Mouse (Mus musculus) neural tube, embryonic 12.5 days (tissue): ENCODE data around the gene Klf14. TPM values are rescaled to one million over a fixed set of nuclear protein-coding genes. Genes with fewer than 3 reads are reported as not detected.

Experiments
- ATAC-seq: fragments of 200-750 bp; cut with Nextera tagmentation; 2 replicates; pipeline ENCODE4 v1.8.0; 2017; ENCODE audit warnings: low read depth, mild to moderate bottlenecking, moderate TSS enrichment, moderate library complexity; ENCODE audit not compliant: low FRiP score
- H3K27ac ChIP-seq: fragments of 300-500 bp; sonication (generic); 2 replicates; pipeline ENCODE4 v1.5.1; 2016
- H3K27me3 ChIP-seq: fragments of 300-500 bp; sonication (generic); replicated peaks from 2 replicates; pipeline ENCODE4 v1.6.1; 2016; ENCODE audit warnings: mild to moderate bottlenecking
- H3K36me3 ChIP-seq: fragments of 300-500 bp; sonication (generic); 2 replicates; pipeline ENCODE4 v1.6.1; 2016; ENCODE audit warnings: mild to moderate bottlenecking
- H3K4me1 ChIP-seq: fragments of 300-500 bp; sonication (generic); 2 replicates; pipeline ENCODE4 v1.6.1; 2016
- H3K4me2 ChIP-seq: fragments of 300-500 bp; sonication (generic); replicated peaks from 2 replicates; pipeline ENCODE4 v1.6.1; 2016; ENCODE audit warnings: mild to moderate bottlenecking
- H3K4me3 ChIP-seq: fragments of 300-500 bp; sonication (generic); 2 replicates; pipeline ENCODE4 v1.5.1; 2016
- H3K9ac ChIP-seq: fragments of 300-500 bp; sonication (generic); 2 replicates; pipeline ENCODE4 v1.6.1; 2016; ENCODE audit warnings: mild to moderate bottlenecking
- H3K9me3 ChIP-seq: fragments of 300-500 bp; sonication (generic); 2 replicates; pipeline ENCODE4 v1.6.1; 2016; ENCODE audit warnings: mild to moderate bottlenecking
- WGBS: fragments of 180-500 bp; shearing (Covaris S2); methylation state at CpG from one replicate; pipeline ENCODE4 v1.1.7; 2016; 5-methylcytosine and 5-hydroxymethylcytosine counted together
- polyA plus RNA-seq: library from polyadenylated mRNA; unstranded; fragments of >200 nt; fragmentation: Nextera tagmentation; extraction: Ambion mirVana; gene quantifications from 2 replicates; pipeline ENCODE4 v1.2.1, GENCODE M21; 2016

Gene Klf14
- 0.40 and 0.47 TPM in 2 replicates for polyA plus RNA-seq

- WGBS = under 1% methylated on average over 75 of the region's 75 CpGs
- Histone ChIP-seq H3K9ac (peak within 1 kb of the TSS; percentile 33; the same call in 1 of the 2 replicates), H3K27ac (no peak within 1 kb of the TSS)
Measured at GRCm38 (mm10) chr6:30958736-30959540, at the start of gene Klf14. TSS of gene Klf14 (minus strand) at chr6:30959078.

DNA sequence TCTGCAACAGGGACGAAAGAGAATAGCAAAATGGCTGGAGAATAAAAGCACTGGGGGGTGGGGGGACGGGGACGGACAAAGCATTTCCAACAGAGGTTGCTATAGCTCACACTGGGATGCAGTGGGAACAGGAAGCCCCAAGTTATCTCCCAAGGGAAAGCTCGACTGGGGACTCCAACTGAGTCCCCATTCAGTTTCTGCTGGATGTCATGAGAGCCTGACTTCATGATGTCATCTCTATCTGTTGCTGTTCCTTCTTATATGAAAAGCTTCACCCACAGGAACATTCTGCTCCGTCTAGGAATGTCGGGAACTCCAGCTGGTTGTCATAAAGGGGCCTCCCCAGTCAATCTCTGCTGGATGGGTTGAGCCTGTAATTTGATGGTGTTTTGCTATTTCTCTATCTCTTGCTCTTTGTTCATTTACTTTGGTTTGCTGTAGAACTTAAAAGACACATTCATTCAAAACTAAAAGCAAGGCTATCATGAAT is 47.3 kb upstream of the Klf14 start:
- WGBS = 65% methylated on average over 6 of the region's 6 CpGs
- Histone ChIP-seq H3K27ac (no peak overlapping the region), H3K4me1 (no peaks in the 10 kb centered on the region), H3K4me3 (no peak overlapping the region), H3K27me3 (no peaks in the 10 kb centered on the region), H3K9me3 (no peaks in the 10 kb centered on the region), H3K4me2 (no peak overlapping the region), H3K9ac (no peak overlapping the region), H3K36me3 (no peaks in the 10 kb centered on the region; the same call in 1 of the 2 replicates)
- ATAC-seq = no peak

More at GRCm38 (mm10) chr6:30958736-30959540, at the start of gene Klf14:
- H3K36me3 ChIP-seq = peaks cover 3% of the 10 kb centered on the region; the same call in 1 of the 2 replicates
- peaks cover 3% of the 10 kb centered on the region; the same call in 1 of the 2 replicates for H3K4me1 ChIP-seq
- no peak for ATAC-seq
- peaks cover 57% of the 10 kb centered on the region for H3K27me3 ChIP-seq
- H3K4me2 ChIP-seq = peak within 1 kb of the TSS; percentile 82
- peaks cover 28% of the 10 kb centered on the region for H3K9me3 ChIP-seq
- H3K4me3 ChIP-seq = peak within 1 kb of the TSS; percentile 48

GRCm38 (mm10) chr6:30986393-30986792 is 27.5 kb upstream of the Klf14 start:
- no peak for ATAC-seq
- Histone ChIP-seq H3K9ac (no peak overlapping the region), H3K27me3 (no peaks in the 10 kb centered on the region), H3K27ac (no peak overlapping the region), H3K9me3 (no peaks in the 10 kb centered on the region), H3K36me3 (no peaks in the 10 kb centered on the region), H3K4me3 (no peak overlapping the region), H3K4me1 (no peaks in the 10 kb centered on the region), H3K4me2 (no peak overlapping the region)
- WGBS = 93% methylated on average over 5 of the region's 5 CpGs

- Histone ChIP-seq H3K4me3 (no peak overlapping the region), H3K27me3 (no peaks in the 10 kb centered on the region), H3K9ac (no peak overlapping the region), H3K36me3 (no peaks in the 10 kb centered on the region), H3K9me3 (no peaks in the 10 kb centered on the region), H3K27ac (no peak overlapping the region), H3K4me2 (no peak overlapping the region), H3K4me1 (no peaks in the 10 kb centered on the region)
- no peak for ATAC-seq
- WGBS = 75% methylated on average over 4 of the region's 4 CpGs
Measured at GRCm38 (mm10) chr6:30983021-30983420, 24.1 kb upstream of the Klf14 start.

DNA sequence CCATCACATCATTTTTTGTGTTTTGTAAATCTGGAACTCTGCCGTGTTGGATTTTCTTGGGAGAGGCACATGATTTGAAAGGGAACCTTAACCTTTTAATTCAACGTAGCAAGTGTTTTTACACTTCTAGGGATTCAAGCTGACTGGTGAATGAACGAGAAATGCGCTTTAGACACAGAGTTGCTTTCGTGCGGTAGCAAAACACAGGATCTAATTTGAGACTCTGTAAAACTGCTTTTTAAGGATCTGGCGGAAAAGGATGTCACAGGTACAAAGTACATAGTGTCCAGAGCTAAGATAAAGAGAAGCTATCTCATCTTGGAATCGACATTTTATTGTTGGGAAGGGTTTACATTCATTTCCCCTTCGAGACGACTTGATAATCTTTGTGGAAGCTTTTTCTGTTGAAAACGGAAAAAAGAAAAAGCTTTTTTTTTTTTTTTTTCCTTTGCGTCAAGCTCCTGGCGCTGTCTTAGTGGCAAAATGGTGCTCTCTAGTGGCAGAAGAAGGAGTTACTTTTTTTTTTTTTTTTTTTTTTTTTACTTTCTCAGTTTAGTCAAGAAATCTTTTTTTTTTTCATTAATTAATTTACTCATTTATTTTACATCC is 23.6 kb upstream of the Klf14 start:
- ATAC-seq = no peak
- Histone ChIP-seq H3K27ac (no peak overlapping the region), H3K36me3 (no peaks in the 10 kb centered on the region), H3K4me1 (no peaks in the 10 kb centered on the region), H3K9ac (no peak overlapping the region), H3K4me3 (no peak overlapping the region), H3K27me3 (no peaks in the 10 kb centered on the region), H3K4me2 (peak overlapping the region; percentile 49), H3K9me3 (no peaks in the 10 kb centered on the region)
- 27% methylated on average over 13 of the region's 13 CpGs for WGBS

GRCm38 (mm10) chr6:30981351-30981750 is 22.5 kb upstream of the Klf14 start:
- Histone ChIP-seq H3K4me2 (no peak overlapping the region), H3K9me3 (no peaks in the 10 kb centered on the region), H3K4me1 (no peaks in the 10 kb centered on the region), H3K27ac (no peak overlapping the region), H3K27me3 (no peaks in the 10 kb centered on the region), H3K9ac (no peak overlapping the region), H3K36me3 (no peaks in the 10 kb centered on the region), H3K4me3 (no peak overlapping the region)
- no peak for ATAC-seq
- WGBS = 87% methylated on average over 5 of the region's 5 CpGs

DNA sequence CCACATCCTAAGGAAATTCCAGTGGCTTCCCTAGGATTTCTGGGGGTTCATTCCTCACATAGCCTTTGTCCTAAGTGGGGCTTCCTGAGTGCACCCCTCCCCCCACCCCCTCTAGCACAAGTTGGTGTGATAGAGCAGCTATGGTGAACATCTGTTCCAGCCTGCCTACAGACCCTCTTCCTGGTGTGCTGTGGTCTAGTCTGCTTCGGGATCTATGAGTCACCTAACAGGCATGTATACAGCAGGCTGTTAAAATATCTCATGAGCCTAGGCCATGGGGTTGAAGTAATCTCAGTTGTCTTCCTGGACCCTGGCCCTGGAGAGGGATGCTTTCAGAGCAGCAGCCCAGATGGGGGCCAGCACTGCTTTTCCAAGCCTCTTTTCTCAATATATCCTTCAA is 19.7 kb upstream of the Klf14 start:
- no peak for ATAC-seq
- H3K4me1 ChIP-seq = no peaks in the 10 kb centered on the region
- no peak overlapping the region for H3K27ac ChIP-seq
- no peak overlapping the region for H3K4me3 ChIP-seq
- no peak overlapping the region for H3K4me2 ChIP-seq
- no peaks in the 10 kb centered on the region for H3K36me3 ChIP-seq
- 81% methylated on average over 1 of the region's 1 CpGs for WGBS
- H3K9me3 ChIP-seq = no peaks in the 10 kb centered on the region
- H3K9ac ChIP-seq = no peak overlapping the region
- no peaks in the 10 kb centered on the region for H3K27me3 ChIP-seq

DNA sequence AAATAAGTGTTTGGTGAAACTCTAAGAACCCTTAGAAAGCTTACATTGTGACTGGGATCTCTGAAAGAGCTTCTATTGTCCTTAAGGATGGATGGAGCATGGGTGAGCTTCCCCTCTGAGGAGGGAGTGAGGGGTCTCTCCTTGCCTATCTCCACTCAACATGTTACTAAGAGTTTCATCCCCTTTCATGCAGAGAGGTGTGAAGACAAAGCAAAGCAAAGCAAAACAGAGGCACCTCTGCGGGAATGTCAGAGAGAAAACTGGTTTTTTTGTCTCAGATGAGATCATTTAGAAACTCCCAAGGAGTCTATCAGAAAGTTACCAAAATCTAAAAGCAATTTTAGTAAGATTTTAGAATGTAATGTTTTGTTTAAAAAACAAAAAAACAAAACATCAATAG is 13.2 kb upstream of the Klf14 start:
- Histone ChIP-seq H3K36me3 (no peaks in the 10 kb centered on the region), H3K4me3 (no peak overlapping the region), H3K27ac (no peak overlapping the region), H3K27me3 (no peaks in the 10 kb centered on the region), H3K9me3 (no peaks in the 10 kb centered on the region), H3K4me2 (no peak overlapping the region), H3K9ac (no peak overlapping the region), H3K4me1 (no peaks in the 10 kb centered on the region)
- 86% methylated on average over 1 of the region's 1 CpGs for WGBS
- ATAC-seq = no peak

- Histone ChIP-seq H3K4me3 (peak overlapping the region; percentile 48), H3K27ac (no peak overlapping the region), H3K4me1 (peaks cover 3% of the 10 kb centered on the region; the same call in 1 of the 2 replicates), H3K36me3 (peaks cover 3% of the 10 kb centered on the region; the same call in 1 of the 2 replicates), H3K9ac (peak overlapping the region; percentile 33; the same call in 1 of the 2 replicates), H3K9me3 (peaks cover 28% of the 10 kb centered on the region), H3K4me2 (peak overlapping the region; percentile 82), H3K27me3 (peaks cover 57% of the 10 kb centered on the region)
- ATAC-seq = no peak
- WGBS = 2% methylated on average over 84 of the region's 84 CpGs
Measured at GRCm38 (mm10) chr6:30957784-30958735, 818 bp downstream of the Klf14 start.

- no peak for ATAC-seq
- Histone ChIP-seq H3K9me3 (no peaks in the 10 kb centered on the region), H3K36me3 (no peaks in the 10 kb centered on the region), H3K4me1 (no peaks in the 10 kb centered on the region), H3K9ac (no peak overlapping the region), H3K4me3 (no peak overlapping the region), H3K4me2 (no peak overlapping the region), H3K27ac (no peak overlapping the region), H3K27me3 (no peaks in the 10 kb centered on the region)
- 50% methylated on average over 5 of the region's 5 CpGs for WGBS
Measured at GRCm38 (mm10) chr6:30939264-30939663, 19.6 kb downstream of the Klf14 start.

- H3K4me2 ChIP-seq = no peak overlapping the region
- no peaks in the 10 kb centered on the region for H3K36me3 ChIP-seq
- WGBS = 56% methylated on average over 2 of the region's 2 CpGs
- H3K9me3 ChIP-seq = no peaks in the 10 kb centered on the region
- no peak overlapping the region for H3K4me3 ChIP-seq
- no peaks in the 10 kb centered on the region for H3K27me3 ChIP-seq
- no peak overlapping the region for H3K27ac ChIP-seq
- ATAC-seq = no peak
- H3K9ac ChIP-seq = no peak overlapping the region
- no peaks in the 10 kb centered on the region; the same call in 1 of the 2 replicates for H3K4me1 ChIP-seq
Measured at GRCm38 (mm10) chr6:30922821-30923220, 36.1 kb downstream of the Klf14 start.
